Mouse (Mus musculus) frontal cortex, adult (tissue): ENCODE data around the gene Atp23.

ENCODE experiments used
- ATAC-seq: cut with Nextera tagmentation; 2 replicates; pipeline ENCODE4 v1.9.2; 2017; ENCODE audit warnings: mild to moderate bottlenecking, moderate library complexity, mixed read lengths; ENCODE audit not compliant: low TSS enrichment

The Atp23 gene

GRCm38 (mm10) chr10:126900821-126901487 lies at the start of gene Atp23:
Gene Atp23 (minus strand): TSS chr10:126901355.
- peak; percentile 67 for ATAC-seq

- ATAC-seq = no peak
Measured at GRCm38 (mm10) chr10:126950572-126950971, 49.4 kb upstream of the Atp23 start.

- peak; percentile 56 for ATAC-seq
Measured at GRCm38 (mm10) chr10:126949824-126950223, 48.7 kb upstream of the Atp23 start.

- ATAC-seq = no peak
Measured at GRCm38 (mm10) chr10:126945531-126945930, 44.4 kb upstream of the Atp23 start.

GRCm38 (mm10) chr10:126940949-126941348 lies 39.8 kb upstream of the Atp23 start:
- ATAC-seq = no peak

GRCm38 (mm10) chr10:126935556-126936381 lies 34.6 kb upstream of the Atp23 start:
- ATAC-seq = peak; percentile 44

DNA sequence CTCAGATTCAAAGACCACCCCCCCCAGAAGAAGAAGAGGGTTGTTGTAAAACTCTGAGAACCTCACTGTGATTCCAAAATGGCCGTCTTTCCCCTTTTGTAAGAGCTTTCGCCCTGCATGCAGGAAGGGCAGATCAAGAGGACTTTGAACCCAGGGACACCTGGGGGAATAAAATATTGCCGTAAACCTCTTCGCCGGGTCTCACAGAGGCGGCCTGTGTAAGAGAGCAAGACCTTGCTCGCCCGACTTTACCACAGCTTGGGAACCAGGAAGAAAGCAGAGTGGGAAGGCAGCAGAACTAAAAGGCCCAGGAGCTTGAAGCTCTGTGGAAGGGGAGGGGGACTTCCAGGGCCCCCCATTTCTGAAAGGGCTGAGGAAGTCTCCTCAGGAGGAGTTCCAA lies 34.0 kb upstream of the Atp23 start:
- ATAC-seq = no peak

- ATAC-seq = no peak
Measured at GRCm38 (mm10) chr10:126934561-126934960, 33.4 kb upstream of the Atp23 start.

- ATAC-seq = peak; percentile 22; the same call in 1 of the 2 replicates
Measured at GRCm38 (mm10) chr10:126931760-126932139, 30.6 kb upstream of the Atp23 start.

- peak; percentile 21; the same call in 1 of the 2 replicates for ATAC-seq
Measured at GRCm38 (mm10) chr10:126931123-126931759, 30.1 kb upstream of the Atp23 start.

DNA sequence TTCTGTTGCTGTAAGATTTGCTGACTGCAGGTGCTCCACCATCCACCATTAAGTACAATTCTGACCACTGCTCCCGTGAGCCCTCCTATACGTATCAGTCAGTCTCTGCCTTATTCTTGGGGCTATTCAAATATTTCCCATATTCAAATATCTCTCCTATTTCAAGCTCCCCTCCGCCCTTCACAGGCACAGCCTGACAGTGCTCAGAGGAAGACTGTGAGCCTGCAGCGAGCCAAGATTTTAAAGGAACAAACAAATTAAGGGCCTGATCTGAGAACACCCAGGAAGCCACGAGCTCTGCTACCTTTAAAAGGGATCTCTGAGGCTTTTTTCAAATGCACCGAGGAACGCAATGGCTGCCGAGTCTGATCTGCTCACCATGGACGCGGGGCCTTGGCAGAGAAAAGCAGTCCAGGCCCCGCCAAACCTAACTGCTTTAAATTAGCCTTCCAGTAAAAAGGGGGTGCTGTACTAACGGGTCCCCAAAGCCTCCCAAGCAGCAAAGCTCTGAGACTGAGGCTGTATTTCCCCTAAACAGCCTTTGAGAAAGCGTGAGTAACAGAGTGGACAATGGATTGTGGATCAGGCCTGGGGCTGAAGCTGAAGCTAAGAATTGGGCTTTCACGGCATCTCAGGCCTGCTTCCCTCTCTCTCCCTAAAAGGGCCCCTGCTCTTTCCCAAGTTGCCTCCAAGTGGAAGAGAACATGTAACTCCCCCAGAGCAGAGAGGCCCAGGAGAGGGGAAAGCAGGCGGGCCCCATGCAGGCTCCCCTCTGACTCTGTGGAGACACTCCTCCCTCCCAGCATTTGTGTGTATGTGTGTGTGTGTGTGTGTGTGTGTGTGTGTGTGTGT lies 29.3 kb upstream of the Atp23 start:
- no peak for ATAC-seq

- ATAC-seq = no peak
Measured at GRCm38 (mm10) chr10:126929543-126929942, 28.4 kb upstream of the Atp23 start.

DNA sequence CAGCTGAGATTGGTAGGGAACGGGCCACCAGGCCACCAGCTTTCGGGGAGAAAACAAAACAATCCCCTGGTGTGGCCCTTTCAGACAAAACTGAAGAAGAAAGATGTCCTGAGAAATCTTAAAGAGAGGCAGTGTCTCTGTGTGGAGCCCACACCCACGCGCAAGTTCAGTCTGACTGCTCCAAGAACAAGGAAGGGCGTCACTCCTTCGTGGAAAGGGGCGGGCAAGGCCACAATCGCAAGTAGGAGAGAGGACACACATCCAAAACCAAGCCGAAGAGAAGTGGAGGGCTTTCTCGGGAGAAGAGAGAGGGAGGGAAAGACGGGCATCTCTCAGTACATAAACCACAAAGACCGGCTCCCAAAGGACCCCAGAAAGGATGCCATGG lies 27.7 kb upstream of the Atp23 start:
- ATAC-seq = peak; percentile 11

DNA sequence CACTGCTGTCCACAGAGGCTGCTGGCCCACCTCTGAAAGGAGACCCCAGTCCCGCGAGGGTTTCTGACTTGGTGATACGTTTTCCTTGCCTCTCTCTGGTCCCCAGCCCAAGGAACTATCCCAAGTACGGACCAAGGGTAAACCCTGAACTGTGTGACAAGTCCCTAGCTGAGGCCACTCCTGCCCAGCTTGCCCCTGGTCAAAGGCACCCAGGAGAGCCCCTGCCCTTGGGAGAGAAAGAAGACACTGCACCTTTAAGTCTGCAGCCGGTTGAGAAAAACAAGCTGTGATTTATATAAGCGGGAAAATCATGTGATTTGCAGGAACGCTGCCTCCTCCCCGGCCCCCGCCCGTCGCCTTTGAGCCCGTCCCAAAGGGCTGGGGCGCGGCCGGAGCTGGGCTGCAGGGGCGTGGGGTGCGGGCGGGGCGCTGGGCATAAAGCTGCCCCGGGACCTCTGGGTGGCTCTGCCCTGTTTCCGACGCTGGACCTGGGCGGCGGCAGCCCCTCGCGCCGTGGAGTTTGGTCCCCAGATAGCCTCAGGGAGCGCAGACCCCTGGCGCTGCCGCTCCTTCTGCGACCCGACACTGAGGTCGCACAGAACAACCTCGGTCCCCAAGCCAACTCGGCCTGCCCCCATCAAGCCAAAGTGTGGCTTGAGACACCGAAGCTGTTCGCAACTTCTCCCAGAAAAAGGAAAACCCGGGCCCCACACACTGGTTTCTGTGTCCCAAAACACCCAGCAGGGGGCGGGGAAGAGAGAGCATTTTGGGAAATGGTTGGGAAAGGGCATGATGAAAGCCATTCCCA lies 27.1 kb upstream of the Atp23 start:
- ATAC-seq = peak; percentile 33

DNA sequence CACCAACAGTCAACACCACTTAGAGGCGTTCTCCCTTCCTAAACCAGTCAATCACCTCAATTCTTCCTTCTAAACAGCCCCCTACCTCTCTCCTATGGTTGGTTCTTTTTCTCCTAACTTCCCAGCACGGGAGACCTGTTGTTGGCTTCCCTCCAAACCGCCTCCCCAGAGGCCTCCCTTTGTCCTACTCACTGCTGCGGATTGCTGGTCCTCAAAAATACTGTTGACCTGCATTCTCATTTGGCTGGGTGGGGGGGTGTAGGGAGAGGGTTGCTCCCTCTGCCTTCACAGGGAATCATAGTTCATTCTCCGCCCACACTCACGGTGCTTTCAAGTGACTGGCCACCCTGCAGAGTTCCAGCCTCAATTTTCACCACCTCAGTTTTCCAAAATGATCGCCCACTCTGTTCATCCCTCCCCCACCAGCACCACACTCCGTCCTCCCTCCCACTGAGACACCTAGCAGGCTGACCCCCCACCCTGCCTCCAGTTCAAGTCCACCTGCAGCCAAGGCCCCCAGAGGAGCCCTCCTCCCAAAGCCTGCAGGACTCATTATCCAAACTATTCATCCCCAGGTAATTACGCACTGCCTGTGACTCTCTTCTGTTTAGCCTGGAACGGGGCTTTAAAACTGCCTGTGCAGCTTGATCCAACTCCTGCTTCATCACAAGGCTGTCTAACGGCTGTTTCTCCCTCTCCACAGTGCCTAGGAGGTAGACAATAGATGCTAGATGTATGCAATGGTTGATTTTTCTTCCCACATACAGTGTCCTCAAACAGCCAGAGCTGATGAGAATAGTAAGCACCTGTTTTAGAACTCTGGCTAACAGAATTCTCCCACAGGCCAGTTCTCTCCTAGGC lies 26.2 kb upstream of the Atp23 start:
- peak; percentile 47 for ATAC-seq

GRCm38 (mm10) chr10:126925391-126925790 lies 24.2 kb upstream of the Atp23 start:
- ATAC-seq = no peak

DNA sequence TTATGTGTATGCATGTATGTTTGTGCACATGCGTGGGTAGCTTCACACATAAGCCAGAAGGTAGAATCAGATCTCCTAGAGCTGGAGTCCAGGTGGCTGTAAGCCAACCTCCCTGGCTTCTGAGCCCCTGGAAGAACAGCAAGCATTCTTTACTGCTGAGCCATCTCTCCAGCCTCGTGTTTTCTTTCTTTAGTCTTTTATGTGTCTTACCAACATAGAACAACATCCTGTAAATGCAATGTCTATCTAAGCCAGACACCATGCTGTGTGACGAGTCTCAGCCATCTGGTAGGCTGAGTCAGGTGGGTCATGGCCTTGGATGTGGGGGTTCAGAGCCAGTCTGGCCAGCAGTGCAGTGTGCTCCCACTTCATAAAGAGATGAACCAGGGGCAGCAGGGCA lies 22.9 kb upstream of the Atp23 start:
- ATAC-seq = no peak

DNA sequence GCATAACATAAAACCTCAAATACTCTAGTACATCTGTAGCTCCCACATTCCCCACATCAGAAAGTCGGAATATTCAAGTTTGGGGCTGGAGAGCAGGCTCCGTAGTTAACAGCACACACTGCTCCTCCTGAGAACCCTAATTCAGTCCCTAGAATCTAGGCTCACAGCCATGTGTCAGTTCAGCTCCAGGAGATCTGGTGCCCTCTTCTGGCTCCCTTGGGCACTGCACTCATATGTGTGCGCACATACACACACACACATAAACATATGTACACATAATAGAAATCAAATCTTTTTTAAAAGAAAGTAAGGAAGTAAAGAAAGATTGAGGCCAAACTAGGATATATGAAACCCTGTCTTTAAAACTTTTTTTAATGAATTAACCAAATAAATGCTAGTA lies 19.1 kb upstream of the Atp23 start:
- no peak for ATAC-seq

- peak; percentile 96 for ATAC-seq
Measured at GRCm38 (mm10) chr10:126919067-126919466, 17.9 kb upstream of the Atp23 start.

- ATAC-seq = no peak
Measured at GRCm38 (mm10) chr10:126914288-126914687, 13.1 kb upstream of the Atp23 start.
